Comparison of ENCODE assay signal across 21 mouse cellular contexts in the genomic region with DNA sequence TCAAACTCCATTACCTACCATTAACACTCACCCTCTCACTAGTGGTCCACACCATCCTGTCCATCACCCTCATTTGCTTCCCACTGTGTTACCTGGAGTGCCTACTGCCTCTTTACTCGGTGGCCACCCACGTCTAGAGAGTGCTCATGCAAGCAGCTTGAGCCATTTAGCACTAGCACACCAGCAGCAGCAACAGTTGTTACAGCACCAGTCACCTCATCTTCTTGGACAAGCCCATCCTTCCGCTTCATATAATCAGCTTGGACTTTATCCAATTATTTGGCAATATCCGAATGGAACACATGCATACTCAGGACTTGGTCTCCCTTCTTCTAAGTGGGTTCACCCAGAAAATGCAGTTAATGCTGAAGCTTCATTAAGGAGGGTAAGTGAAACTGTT.
A peak's percentile ranks its signal among the peaks of the same experiment; 100 is the strongest.
DNase-seq lines count a peak whose midpoint lies in the region; ATAC-seq and TF ChIP-seq lines count a peak whose summit lies in the region.
"Had no signal": no experiment of that assay in that cellular context is flagged by ENCODE, and none has a peak within 500 bp of the region (broad histone marks: within the 10 kb centered on the region; RNA-seq: fewer than 3 reads in every experiment).

No protein-coding gene starts in this region.

- no peak overlapping the region for H3K4me3 ChIP-seq in intestine, postnatal 0 days (ENCODE audit: low read depth, low read length)
- H3K4me3 ChIP-seq in intestine, embryonic 16.5 days (ENCODE audit: low read length): no peak overlapping the region
- no peak overlapping the region for H3K4me3 ChIP-seq in lung, embryonic 16.5 days (ENCODE audit: low read length)
- H3K4me3 ChIP-seq in lung, adult 2 months (replicated peaks; ENCODE audit: extremely low read depth, low read depth, low read length): no peak overlapping the region
- H3K4me3 ChIP-seq: forebrain, embryonic 10.5 days; forebrain, embryonic 13.5 days; heart, adult 2 months; hindbrain, embryonic 13.5 days had no signal

- H3K27me3 ChIP-seq in intestine, postnatal 0 days (replicated peaks; ENCODE audit: control insufficient read depth, insufficient read depth, low read length): no peaks in the 10 kb centered on the region
- H3K27me3 ChIP-seq in intestine, embryonic 16.5 days (replicated peaks; ENCODE audit: control insufficient read depth, insufficient read depth, low read length): no peaks in the 10 kb centered on the region
- no peaks in the 10 kb centered on the region for H3K27me3 ChIP-seq in lung, embryonic 16.5 days (ENCODE audit: control insufficient read depth, insufficient read depth, low read depth, low read length)
- H3K27me3 ChIP-seq: forebrain, embryonic 13.5 days; hindbrain, embryonic 13.5 days had no signal

- H3K4me1 ChIP-seq in intestine, postnatal 0 days (replicated peaks; ENCODE audit: control insufficient read depth, insufficient read depth, low read length): no peaks in the 10 kb centered on the region
- no peaks in the 10 kb centered on the region for H3K4me1 ChIP-seq in intestine, embryonic 16.5 days (ENCODE audit: control insufficient read depth, insufficient read depth, low read length)
- no peaks in the 10 kb centered on the region for H3K4me1 ChIP-seq in lung, embryonic 16.5 days (replicated peaks; ENCODE audit: control insufficient read depth, insufficient read depth, low read length)
- H3K4me1 ChIP-seq in lung, adult 2 months (ENCODE audit: control insufficient read depth, insufficient read depth, low read length): peaks cover 2% of the 10 kb centered on the region; the same call in 1 of the 2 replicates
- H3K4me1 ChIP-seq: forebrain, embryonic 10.5 days; forebrain, embryonic 13.5 days had no signal

- H3K9ac ChIP-seq in intestine, postnatal 0 days (ENCODE audit: low read depth, low read length): no peak overlapping the region
- no peak overlapping the region for H3K9ac ChIP-seq in intestine, embryonic 16.5 days (ENCODE audit: low read depth, low read length)
- no peak overlapping the region for H3K9ac ChIP-seq in lung, embryonic 16.5 days (ENCODE audit: low read length)
- H3K9ac ChIP-seq: forebrain, embryonic 13.5 days; hindbrain, embryonic 13.5 days had no signal

- TF ChIP-seq CTCF in intestine, postnatal 0 days (IDR thresholded peaks at IDR 0.05; ENCODE audit: low read depth): no peak
- TF ChIP-seq CTCF in lung, adult 2 months (IDR thresholded peaks at IDR 0.05; ENCODE audit: insufficient read depth, low read length): no peak

- WGBS in intestine, postnatal 0 days: 71% methylated on average over 4 of the region's 4 CpGs
- 87% methylated on average over 4 of the region's 4 CpGs for WGBS in intestine, embryonic 16.5 days
- WGBS in lung, embryonic 16.5 days: 59% methylated on average over 4 of the region's 4 CpGs
- WGBS in lung, adult 2 months: 57% methylated on average over 4 of the region's 4 CpGs

- no peak for ATAC-seq in intestine, postnatal 0 days
- ATAC-seq in intestine, embryonic 16.5 days: no peak
- ATAC-seq in lung, embryonic 16.5 days (ENCODE audit: low read depth): peak; percentile 71
- ATAC-seq: CD4-positive, CD25-positive, alpha-beta regulatory T cell, adult 4 months; forebrain, embryonic 13.5 days; forebrain, embryonic 16.5 days had no signal

- H3K9me3 ChIP-seq in intestine, postnatal 0 days (ENCODE audit: control insufficient read depth): no peaks in the 10 kb centered on the region
- H3K9me3 ChIP-seq in intestine, embryonic 16.5 days (ENCODE audit: control insufficient read depth, low read length): no peaks in the 10 kb centered on the region
- H3K9me3 ChIP-seq in lung, embryonic 16.5 days (ENCODE audit: control insufficient read depth, low read length): no peaks in the 10 kb centered on the region
- H3K9me3 ChIP-seq: forebrain, embryonic 10.5 days; forebrain, embryonic 13.5 days; hindbrain, embryonic 13.5 days had no signal

- TF ChIP-seq POLR2A in lung, adult 2 months (IDR thresholded peaks at IDR 0.05; ENCODE audit: borderline replicate concordance, extremely low read depth, low read depth, low read length): no peak

- peak overlapping the region; percentile 7; the same call in 1 of the 2 replicates for H3K27ac ChIP-seq in intestine, postnatal 0 days (ENCODE audit: low read depth, low read length)
- H3K27ac ChIP-seq in intestine, embryonic 16.5 days (ENCODE audit: low read length): no peak overlapping the region
- H3K27ac ChIP-seq in lung, embryonic 16.5 days (ENCODE audit: low read length): no peak overlapping the region
- H3K27ac ChIP-seq: forebrain, embryonic 10.5 days; forebrain, embryonic 13.5 days; heart, adult 2 months; hindbrain, embryonic 13.5 days had no signal

- no peak overlapping the region for H3K4me2 ChIP-seq in intestine, postnatal 0 days (replicated peaks; ENCODE audit: low read depth)
- H3K4me2 ChIP-seq in intestine, embryonic 16.5 days (ENCODE audit: low read depth, low read length): no peak overlapping the region
- no peak overlapping the region for H3K4me2 ChIP-seq in lung, embryonic 16.5 days (ENCODE audit: low read depth, low read length)
- H3K4me2 ChIP-seq: forebrain, embryonic 13.5 days; heart, embryonic 11.5 days; hindbrain, embryonic 13.5 days had no signal

- DNase-seq in heart, adult 11 months: peak; percentile 87
- DNase-seq in heart, adult 9 months (ENCODE audit: low spot score in 2 of 2): no peak
- no peak for DNase-seq in lung, adult 2 months
- peak; percentile 22 for DNase-seq in retina, postnatal 1 day
- DNase-seq in retina, embryonic 14.5 days (ENCODE audit: low spot score): no peak
- DNase-seq: adrenal gland, adult 2 months; adrenal gland, postnatal 14 days; cerebellum, adult 11 months; cerebellum, adult 2 months; cerebellum, postnatal 14 days; gastrocnemius, postnatal 25 days; heart, adult 2 months had no signal

- H3K36me3 ChIP-seq in intestine, postnatal 0 days (ENCODE audit: control insufficient read depth, insufficient read depth): peaks cover 56% of the 10 kb centered on the region
- H3K36me3 ChIP-seq in intestine, embryonic 16.5 days (ENCODE audit: control insufficient read depth, insufficient read depth, low read length): peaks cover 12% of the 10 kb centered on the region
- peaks cover 23% of the 10 kb centered on the region for H3K36me3 ChIP-seq in lung, embryonic 16.5 days (ENCODE audit: control insufficient read depth, insufficient read depth, low read length)

Comparison
In these comparisons a context has a peak if more than half of its experiments do, and no peak if none do; other contexts are left out.
1. DNase-seq: peak in heart, adult 11 months (single experiment) and retina, postnatal 1 day (single experiment); none in heart, adult 9 months (0 of 2), lung, adult 2 months (single experiment) and retina, embryonic 14.5 days (single experiment).